Mouse (Mus musculus): ENCODE results near the gene Pgc. TPM values are rescaled to one million over a fixed set of nuclear protein-coding genes. Genes with fewer than 3 reads are reported as not detected.
A peak's percentile ranks its signal among the peaks of the same experiment; 100 is the strongest.

Gene Pgc
- polyA plus RNA-seq, 1 experiment from 2014 or later = 0.16 TPM

DNA sequence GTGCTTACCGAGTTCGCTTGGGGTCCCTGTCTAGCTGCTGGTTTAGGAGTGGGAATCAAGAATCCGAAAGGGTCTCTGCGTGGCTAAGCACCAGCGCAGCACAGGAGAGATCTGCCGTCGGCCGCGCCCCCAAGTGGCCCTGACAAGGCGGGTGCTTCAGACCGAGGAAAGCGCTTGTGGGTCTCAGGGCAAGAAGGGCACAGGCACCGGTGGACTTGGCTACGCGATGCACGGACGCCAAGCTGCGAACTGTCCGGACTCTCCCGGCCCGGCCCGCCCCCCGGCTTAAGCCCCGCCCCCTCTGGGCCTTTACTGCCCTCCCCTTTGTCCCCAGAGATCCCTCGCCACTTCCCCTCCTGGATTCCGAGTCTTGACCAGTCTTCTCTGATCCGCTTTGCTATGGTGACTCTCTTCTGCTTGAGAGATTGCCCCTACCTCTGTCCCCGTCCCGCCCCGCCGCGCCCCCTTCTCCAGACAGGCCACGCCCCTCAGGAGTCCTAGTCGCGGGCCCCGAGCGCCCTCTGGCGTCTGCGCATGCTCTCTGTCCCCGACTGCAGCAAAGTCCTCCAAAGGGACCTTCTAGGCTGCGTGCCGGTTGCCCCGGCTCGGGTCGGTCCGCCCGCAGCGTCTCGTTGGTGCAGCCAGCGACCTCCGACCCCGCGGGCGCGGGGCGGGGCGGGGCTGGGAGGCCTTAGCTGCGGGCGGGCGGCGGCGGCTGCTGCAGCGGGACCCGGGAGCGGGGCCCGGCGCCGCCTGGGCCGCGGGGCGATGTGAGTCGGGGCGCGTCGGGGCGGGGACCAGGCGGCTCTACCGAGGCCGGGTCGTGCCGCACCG lies 31.9 kb upstream of the Pgc start, which contains the start of gene Prickle4:
Prickle4 (minus strand) TSS at position 234 of the 834 bp plus-strand sequence.
- Histone ChIP-seq H3K4me1 (replicated peaks) (peaks cover 32% of the 10 kb centered on the region), H3K9me3 (no peaks in the 10 kb centered on the region), H3K9ac (peak within 1 kb of the TSS; percentile 85), H3K27ac (replicated peaks) (peak within 1 kb of the TSS; percentile 82), H3K4me2 (peak within 1 kb of the TSS; percentile 82), H3K36me3 (peaks cover 8% of the 10 kb centered on the region), H3K27me3 (no peaks in the 10 kb centered on the region), H3K4me3 (peak within 1 kb of the TSS; percentile 62)
- peak; percentile 95 for ATAC-seq (ENCODE audit: low FRiP score, low read depth)
- whole genome bisulfite sequencing = under 1% methylated on average over 73 of the region's 82 CpGs

DNA sequence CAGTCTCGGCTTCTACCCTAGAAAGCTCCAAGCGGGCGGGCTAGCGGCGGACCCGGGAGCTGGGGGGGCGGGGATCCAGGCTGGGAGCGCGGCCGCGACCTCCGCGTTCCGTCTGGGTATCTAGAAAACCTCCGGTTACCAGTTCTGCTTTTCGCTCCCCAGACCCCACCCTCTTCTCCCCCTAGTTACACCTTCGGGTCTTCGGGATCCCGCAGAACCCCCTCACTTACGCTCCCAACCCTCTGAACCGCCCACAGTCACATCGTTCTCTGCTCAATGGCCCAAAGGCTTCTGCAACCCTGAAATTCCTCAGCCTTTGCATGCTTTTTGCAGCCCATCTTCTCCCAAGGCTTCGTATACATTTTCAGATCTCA lies 31.3 kb upstream of the Pgc start:
- H3K9me3 ChIP-seq = no peaks in the 10 kb centered on the region
- H3K27me3 ChIP-seq = no peaks in the 10 kb centered on the region
- H3K4me3 ChIP-seq = peak overlapping the region; percentile 62
- ATAC-seq (ENCODE audit: low FRiP score, low read depth) = no peak
- peak overlapping the region; percentile 82 for H3K27ac ChIP-seq (replicated peaks)
- peak overlapping the region; percentile 85 for H3K9ac ChIP-seq
- peak overlapping the region; percentile 82 for H3K4me2 ChIP-seq
- peaks cover 13% of the 10 kb centered on the region for H3K36me3 ChIP-seq
- WGBS = 0% methylated on average over 15 of the region's 23 CpGs
- peaks cover 26% of the 10 kb centered on the region for H3K4me1 ChIP-seq (replicated peaks)

DNA sequence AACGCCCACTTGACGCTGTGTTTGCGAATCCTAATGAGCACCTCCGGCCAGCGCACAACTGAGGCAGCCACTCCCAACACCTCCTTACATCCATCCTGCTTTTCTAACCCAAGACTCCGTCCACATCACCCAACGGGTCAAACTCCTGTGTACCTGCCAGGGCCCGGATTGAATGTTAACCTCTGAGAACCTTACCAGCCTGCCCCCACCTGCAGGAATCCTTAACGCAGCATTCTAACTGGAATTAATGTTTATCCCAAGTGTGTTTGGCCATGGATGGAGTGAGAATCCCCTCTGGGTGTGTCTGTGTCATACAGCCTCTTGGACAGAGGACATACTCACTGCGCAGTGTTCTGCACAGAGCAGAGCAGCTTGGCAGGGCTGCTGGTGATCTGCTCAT lies 28.5 kb upstream of the Pgc start:
- no peak for ATAC-seq (ENCODE audit: low FRiP score, low read depth)
- H3K9me3 ChIP-seq = no peaks in the 10 kb centered on the region
- no peak overlapping the region for H3K9ac ChIP-seq
- H3K36me3 ChIP-seq = peaks cover 28% of the 10 kb centered on the region
- no peak overlapping the region for H3K4me3 ChIP-seq
- 90% methylated on average over 10 of the region's 10 CpGs for WGBS
- no peak overlapping the region for H3K27ac ChIP-seq (replicated peaks)
- peaks cover 22% of the 10 kb centered on the region for H3K4me1 ChIP-seq (replicated peaks)
- H3K4me2 ChIP-seq = no peak overlapping the region
- H3K27me3 ChIP-seq = no peaks in the 10 kb centered on the region

DNA sequence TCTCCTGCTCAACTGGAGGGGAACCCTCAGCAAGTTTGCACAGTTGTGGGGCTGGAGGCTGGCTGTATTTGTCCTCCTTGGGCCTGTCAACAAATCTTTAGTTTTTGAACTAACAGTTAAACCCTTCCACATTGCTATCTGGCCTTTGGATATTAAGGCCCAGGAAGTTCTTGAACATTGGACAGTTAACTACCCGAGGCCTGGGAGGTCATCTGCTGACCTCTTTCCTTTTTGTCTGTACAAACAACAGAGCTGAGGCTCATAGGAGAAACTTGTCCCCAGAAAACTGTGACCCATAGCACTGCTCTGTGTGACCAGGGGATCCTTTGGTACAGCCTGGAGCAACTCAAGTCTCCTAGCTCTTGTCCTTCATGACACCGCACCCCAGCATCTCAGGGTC lies 27.6 kb upstream of the Pgc start:
- 68% methylated on average over 2 of the region's 2 CpGs for WGBS
- Histone ChIP-seq H3K36me3 (peaks cover 35% of the 10 kb centered on the region), H3K4me1 (replicated peaks) (peaks cover 14% of the 10 kb centered on the region), H3K4me2 (no peak overlapping the region), H3K4me3 (no peak overlapping the region), H3K9me3 (no peaks in the 10 kb centered on the region), H3K27ac (replicated peaks) (no peak overlapping the region), H3K9ac (no peak overlapping the region), H3K27me3 (0 out of 2 replicates have a peak, but pooled peaks cover 2% of the 10 kb centered on the region)
- no peak for ATAC-seq (ENCODE audit: low FRiP score, low read depth)

DNA sequence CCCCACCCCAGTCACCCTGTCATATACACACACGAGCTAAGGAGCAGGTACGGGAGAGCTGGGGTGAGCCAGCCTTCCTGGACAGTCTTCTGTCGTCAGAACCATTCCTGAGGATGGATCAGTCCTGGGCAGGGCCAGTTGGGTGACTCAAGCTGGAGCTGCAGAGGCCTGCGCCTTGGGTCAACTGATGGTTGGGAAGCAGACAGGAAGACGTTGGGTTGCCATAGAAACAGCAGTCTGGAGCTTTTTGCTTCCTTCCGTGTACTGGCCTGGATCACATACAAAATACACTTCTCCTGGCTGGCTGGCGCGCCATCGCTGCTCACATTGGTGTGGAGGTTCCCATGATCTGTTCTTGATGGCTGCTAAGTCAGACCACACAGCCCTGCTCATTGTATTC lies 24.8 kb upstream of the Pgc start:
- Histone ChIP-seq H3K27ac (replicated peaks) (0 out of 2 replicates have a peak overlapping the region, but pooled peaks have one; percentile 34), H3K4me1 (replicated peaks) (no peaks in the 10 kb centered on the region), H3K27me3 (0 out of 2 replicates have a peak, but pooled peaks cover 2% of the 10 kb centered on the region), H3K4me2 (no peak overlapping the region), H3K9ac (no peak overlapping the region), H3K4me3 (no peak overlapping the region), H3K9me3 (no peaks in the 10 kb centered on the region), H3K36me3 (peaks cover 35% of the 10 kb centered on the region)
- ATAC-seq (ENCODE audit: low FRiP score, low read depth) = peak; percentile 49; the same call in 1 of the 2 replicates
- 71% methylated on average over 9 of the region's 9 CpGs for WGBS

DNA sequence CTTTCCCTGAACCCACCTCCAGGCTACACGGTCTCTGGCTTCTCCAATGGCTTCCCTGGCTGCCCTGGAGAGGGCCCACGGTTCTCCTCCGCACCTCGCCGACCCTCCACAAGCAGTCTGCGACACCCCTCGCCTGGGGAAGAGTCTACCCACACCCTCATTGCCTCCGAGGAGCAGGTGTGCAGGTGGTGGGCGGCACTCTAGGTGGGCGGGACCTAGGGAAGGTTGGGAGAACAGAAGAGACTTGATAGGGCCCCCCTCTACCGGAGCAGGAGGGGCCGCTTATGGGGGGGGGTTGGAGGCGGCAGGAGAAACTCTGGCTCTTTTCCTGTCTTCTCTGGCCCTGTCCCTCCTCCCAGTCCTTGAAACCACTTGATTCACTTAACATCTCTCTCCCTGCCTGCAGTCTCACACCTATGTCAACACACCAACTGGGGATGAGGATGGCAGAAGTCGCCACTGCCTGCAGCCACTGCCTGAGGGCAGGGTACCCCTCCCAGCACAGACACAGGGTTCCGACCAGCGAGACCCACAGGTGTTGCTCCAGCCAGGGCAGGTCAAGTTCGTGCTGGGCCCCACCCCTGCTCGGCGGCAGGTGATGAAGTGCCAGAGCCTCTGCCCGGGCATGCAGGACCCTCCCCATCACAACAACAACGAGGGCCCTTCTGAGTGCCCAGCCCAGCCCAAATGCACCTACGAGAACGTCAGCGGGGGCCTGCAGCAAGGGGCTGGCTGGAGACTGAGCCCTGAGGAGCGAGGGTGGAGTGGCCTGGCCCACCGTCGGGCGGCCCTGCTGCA lies 23.9 kb upstream of the Pgc start:
- Histone ChIP-seq H3K9ac (no peak overlapping the region), H3K4me3 (no peak overlapping the region), H3K27ac (replicated peaks) (no peak overlapping the region), H3K27me3 (0 out of 2 replicates have a peak, but pooled peaks cover 2% of the 10 kb centered on the region), H3K4me2 (no peak overlapping the region), H3K36me3 (peaks cover 35% of the 10 kb centered on the region), H3K4me1 (replicated peaks) (no peaks in the 10 kb centered on the region), H3K9me3 (no peaks in the 10 kb centered on the region)
- no peak for ATAC-seq (ENCODE audit: low FRiP score, low read depth)
- 47% methylated on average over 28 of the region's 28 CpGs for WGBS

DNA sequence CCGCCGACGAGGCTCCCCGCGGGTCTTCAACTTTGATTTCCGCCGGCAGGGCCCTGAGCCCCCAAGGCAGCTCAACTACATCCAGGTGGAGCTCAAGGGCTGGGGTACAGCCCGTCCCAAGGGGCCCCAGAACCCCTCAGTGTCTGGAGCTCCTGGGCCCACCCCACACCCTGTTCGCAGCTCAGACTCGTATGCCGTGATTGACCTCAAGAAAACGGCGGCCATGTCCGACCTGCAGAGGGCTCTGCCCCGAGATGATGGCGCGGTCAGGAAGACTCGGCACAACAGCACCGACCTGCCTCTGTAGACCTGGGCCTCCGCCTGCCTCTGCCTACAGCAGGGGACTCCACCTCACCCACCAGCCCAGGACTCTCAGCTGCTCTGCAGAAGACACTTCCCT lies 23.1 kb upstream of the Pgc start:
- Histone ChIP-seq H3K36me3 (peaks cover 35% of the 10 kb centered on the region), H3K9ac (no peak overlapping the region), H3K27ac (replicated peaks) (no peak overlapping the region), H3K4me2 (no peak overlapping the region), H3K4me1 (replicated peaks) (no peaks in the 10 kb centered on the region), H3K27me3 (0 out of 2 replicates have a peak, but pooled peaks cover 2% of the 10 kb centered on the region), H3K9me3 (no peaks in the 10 kb centered on the region), H3K4me3 (no peak overlapping the region)
- 38% methylated on average over 20 of the region's 20 CpGs for WGBS
- no peak for ATAC-seq (ENCODE audit: low FRiP score, low read depth)

DNA sequence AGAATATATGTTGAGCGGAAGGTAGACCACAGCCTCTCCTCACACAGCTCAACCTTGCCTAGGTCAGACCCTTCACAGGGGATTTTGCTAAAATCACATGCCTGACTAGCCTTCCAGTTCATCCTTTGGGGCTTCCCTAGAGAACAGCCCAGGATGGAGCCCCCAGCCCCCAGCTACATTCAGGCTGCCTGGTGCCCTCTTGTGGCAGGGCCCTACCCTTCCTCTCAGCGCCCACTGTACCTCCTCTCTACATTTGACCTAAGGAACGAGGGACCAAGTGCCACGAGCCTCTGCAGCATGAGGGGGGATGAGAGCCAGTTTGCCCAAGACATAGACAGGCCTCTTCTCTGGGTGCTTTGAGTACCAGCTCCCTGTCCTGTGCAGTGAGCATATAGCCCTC lies 21.9 kb upstream of the Pgc start:
- H3K27me3 ChIP-seq = 0 out of 2 replicates have a peak, but pooled peaks cover 2% of the 10 kb centered on the region
- no peaks in the 10 kb centered on the region for H3K9me3 ChIP-seq
- no peaks in the 10 kb centered on the region for H3K4me1 ChIP-seq (replicated peaks)
- H3K4me2 ChIP-seq = no peak overlapping the region
- WGBS = 78% methylated on average over 4 of the region's 4 CpGs
- H3K36me3 ChIP-seq = peaks cover 27% of the 10 kb centered on the region
- H3K4me3 ChIP-seq = no peak overlapping the region
- H3K9ac ChIP-seq = no peak overlapping the region
- no peak for ATAC-seq (ENCODE audit: low FRiP score, low read depth)
- H3K27ac ChIP-seq (replicated peaks) = no peak overlapping the region

DNA sequence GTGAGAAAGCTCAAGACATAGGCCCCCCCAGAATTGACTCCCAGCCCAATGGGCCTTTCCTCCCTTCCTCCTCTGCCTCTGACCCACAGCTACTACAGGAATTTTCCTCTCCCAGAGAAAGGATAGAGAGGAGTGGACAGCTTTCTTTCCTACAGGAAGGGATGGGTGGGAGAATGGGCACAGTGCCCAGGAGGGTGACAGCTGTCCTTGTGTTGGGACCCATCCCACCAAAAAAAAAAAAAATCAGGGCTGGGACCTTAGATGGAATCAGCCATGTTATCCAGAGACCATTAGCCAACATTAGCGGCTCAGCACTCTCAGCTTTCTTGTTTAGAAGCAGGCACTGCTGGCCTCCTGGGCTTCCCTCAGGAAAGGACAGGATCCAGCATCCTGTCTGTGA lies 20.4 kb upstream of the Pgc start:
- Histone ChIP-seq H3K27me3 (0 out of 2 replicates have a peak, but pooled peaks cover 2% of the 10 kb centered on the region), H3K27ac (replicated peaks) (no peak overlapping the region), H3K36me3 (peaks cover 22% of the 10 kb centered on the region), H3K4me1 (replicated peaks) (no peaks in the 10 kb centered on the region), H3K9me3 (no peaks in the 10 kb centered on the region), H3K4me3 (no peak overlapping the region), H3K4me2 (no peak overlapping the region), H3K9ac (no peak overlapping the region)
- ATAC-seq (ENCODE audit: low FRiP score, low read depth) = no peak
- 64% methylated on average over 1 of the region's 1 CpGs for WGBS

DNA sequence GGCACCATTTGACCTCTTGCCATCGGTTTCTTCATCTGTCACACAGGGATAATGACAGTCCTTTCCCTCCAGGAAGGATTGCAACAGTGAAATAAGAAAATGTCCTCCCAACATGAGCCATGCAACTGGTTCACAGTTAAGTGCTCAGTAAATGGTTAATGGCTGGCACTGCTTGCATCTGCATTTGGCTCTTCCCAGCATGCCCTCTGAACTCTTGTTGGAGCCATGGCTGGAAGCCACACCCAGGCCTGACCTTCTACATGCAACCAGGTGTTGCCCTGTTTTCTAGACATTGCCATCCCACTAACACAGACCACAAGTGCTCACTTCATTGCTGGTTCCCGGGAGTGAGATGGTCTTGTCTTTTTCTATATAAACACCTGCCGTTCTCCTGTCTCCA lies 18.7 kb upstream of the Pgc start:
- Histone ChIP-seq H3K36me3 (peaks cover 8% of the 10 kb centered on the region), H3K27me3 (0 out of 2 replicates have a peak, but pooled peaks cover 2% of the 10 kb centered on the region), H3K4me1 (replicated peaks) (0 out of 2 replicates have a peak, but pooled peaks cover 1% of the 10 kb centered on the region), H3K27ac (replicated peaks) (no peak overlapping the region), H3K9ac (no peak overlapping the region), H3K9me3 (no peaks in the 10 kb centered on the region), H3K4me2 (no peak overlapping the region), H3K4me3 (no peak overlapping the region)
- ATAC-seq (ENCODE audit: low FRiP score, low read depth) = no peak
- WGBS = 90% methylated on average over 3 of the region's 3 CpGs

DNA sequence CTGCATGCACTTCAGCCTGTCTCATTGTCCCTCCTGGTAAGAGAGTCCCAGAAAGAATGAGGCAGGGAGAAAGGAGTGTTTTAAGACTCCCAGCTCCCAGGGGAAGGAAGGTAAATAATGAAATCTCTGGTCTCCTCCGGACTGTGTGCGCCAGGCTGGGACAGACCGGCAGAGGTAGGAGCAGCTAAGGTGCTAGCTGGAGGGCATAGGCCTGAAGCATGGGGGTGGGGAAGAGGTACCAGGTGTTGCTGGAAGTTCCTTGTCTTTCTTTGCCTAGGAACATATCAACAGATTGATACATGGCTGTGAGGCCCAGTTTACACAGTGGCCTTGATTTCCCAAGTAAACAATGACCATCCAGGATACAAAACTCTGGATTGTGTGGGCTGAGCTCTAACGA lies 17.7 kb upstream of the Pgc start:
- no peak overlapping the region for H3K4me2 ChIP-seq
- 76% methylated on average over 4 of the region's 4 CpGs for WGBS
- ATAC-seq (ENCODE audit: low FRiP score, low read depth) = no peak
- 0 out of 2 replicates have a peak, but pooled peaks cover 3% of the 10 kb centered on the region for H3K4me1 ChIP-seq (replicated peaks)
- H3K9me3 ChIP-seq = no peaks in the 10 kb centered on the region
- no peaks in the 10 kb centered on the region for H3K27me3 ChIP-seq
- no peak overlapping the region for H3K27ac ChIP-seq (replicated peaks)
- H3K4me3 ChIP-seq = no peak overlapping the region
- H3K9ac ChIP-seq = no peak overlapping the region
- H3K36me3 ChIP-seq = no peaks in the 10 kb centered on the region

DNA sequence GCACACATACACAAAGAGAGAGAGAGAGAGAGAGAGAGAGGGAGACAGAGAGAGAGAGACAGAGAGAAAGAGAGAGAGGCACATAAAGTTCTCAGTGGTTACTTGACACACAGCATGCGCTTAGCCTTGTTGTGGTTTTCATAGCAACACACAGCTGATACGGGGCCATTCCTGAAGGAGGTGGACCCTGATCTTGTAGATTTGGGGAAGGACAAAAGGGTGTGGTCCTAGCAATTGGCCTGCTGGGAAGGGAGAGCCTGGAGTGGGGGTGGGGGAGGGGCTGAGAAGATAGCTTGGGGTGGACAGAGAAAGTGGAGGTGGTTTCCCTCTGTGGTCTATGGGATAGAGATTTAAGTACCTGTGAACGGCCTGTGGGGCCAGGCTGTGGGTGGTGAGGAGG lies 16.6 kb upstream of the Pgc start:
- no peak overlapping the region for H3K4me3 ChIP-seq
- H3K27me3 ChIP-seq = no peaks in the 10 kb centered on the region
- H3K9me3 ChIP-seq = no peaks in the 10 kb centered on the region
- H3K9ac ChIP-seq = no peak overlapping the region
- no peak for ATAC-seq (ENCODE audit: low FRiP score, low read depth)
- 83% methylated on average over 3 of the region's 3 CpGs for WGBS
- H3K4me1 ChIP-seq (replicated peaks) = 0 out of 2 replicates have a peak, but pooled peaks cover 3% of the 10 kb centered on the region
- no peaks in the 10 kb centered on the region for H3K36me3 ChIP-seq
- H3K4me2 ChIP-seq = no peak overlapping the region
- H3K27ac ChIP-seq (replicated peaks) = no peak overlapping the region
